Mouse (Mus musculus) ES-E14 (cell line): Measurements from ENCODE around the gene Eno2. TPM values are rescaled to one million over a fixed set of nuclear protein-coding genes. Genes with fewer than 3 reads are reported as not detected.

Source experiments
- DNase-seq: peaks from one replicate; pipeline ENCODE4 v3.0.0-alpha.2; 2013; ENCODE audit warnings: low read depth, low spot score
- H3K27ac ChIP-seq: 2 replicates; pipeline ENCODE4 v1.5.1; 2012; ENCODE audit warnings: low read depth, mild to moderate bottlenecking, low read length, moderate library complexity, mixed read lengths; ENCODE audit not compliant: poor library complexity, insufficient read depth, severe bottlenecking
- H3K36me3 ChIP-seq: 2 replicates; pipeline ENCODE4 v1.6.1; 2012; ENCODE audit warnings: mild to moderate bottlenecking, low read length, moderate library complexity, mixed read lengths; ENCODE audit not compliant: control insufficient read depth, poor library complexity, insufficient read depth, severe bottlenecking
- H3K4me1 ChIP-seq, 2 experiments: fragments of 150-350 bp in 1 of 2; sonication (generic) in 1 of 2; 2 replicates each; pipeline ENCODE4 v1.6.1; 2012; ENCODE audit warnings: low read length in 2 of 2, mild to moderate bottlenecking in 1 of 2, mixed read lengths in 1 of 2; ENCODE audit not compliant: control insufficient read depth in 2 of 2, insufficient read depth in 2 of 2, poor library complexity in 1 of 2
- H3K4me3 ChIP-seq, 2 experiments: fragments of 150-350 bp in 1 of 2; sonication (generic) in 1 of 2; 2 replicates each; pipeline ENCODE4 v1.5.1; 2012; ENCODE audit warnings: low read length in 2 of 2, low read depth in 1 of 2, mild to moderate bottlenecking in 1 of 2, mixed read lengths in 1 of 2; ENCODE audit not compliant: insufficient read depth in 1 of 2, poor library complexity in 1 of 2, severe bottlenecking in 1 of 2
- H3K9ac ChIP-seq: 2 replicates; pipeline ENCODE4 v1.6.1; 2012; ENCODE audit warnings: low read depth, mild to moderate bottlenecking, low read length, mixed read lengths; ENCODE audit not compliant: poor library complexity, insufficient read depth, severe bottlenecking
- H3K9me3 ChIP-seq: fragments of 150-350 bp; sonication (generic); 2 replicates; pipeline ENCODE4 v1.6.1; 2012; ENCODE audit warnings: low read depth, mild to moderate bottlenecking, low read length; ENCODE audit not compliant: control insufficient read depth, insufficient read depth
- CHD2 ChIP-seq: IDR thresholded peaks from 2 replicates; pipeline ENCODE4 v1.6.1; 2014; ENCODE audit warnings: mild to moderate bottlenecking, low read depth, low read length, inconsistent platforms
- HCFC1 ChIP-seq: IDR thresholded peaks from 2 replicates; pipeline ENCODE4 v1.6.1; 2012; ENCODE audit warnings: low read length, inconsistent platforms, borderline replicate concordance; ENCODE audit not compliant: insufficient read depth
- MAFK ChIP-seq: IDR thresholded peaks from 2 replicates; pipeline ENCODE4 v1.6.1; 2014; ENCODE audit warnings: mild to moderate bottlenecking, low read depth, low read length, inconsistent platforms; ENCODE audit not compliant: insufficient read depth
- ZC3H11A ChIP-seq: IDR thresholded peaks from 2 replicates; pipeline ENCODE4 v1.6.1; 2012; ENCODE audit warnings: low read depth, mild to moderate bottlenecking, inconsistent platforms, low read length, borderline replicate concordance
- ZNF384 ChIP-seq: IDR thresholded peaks from 2 replicates; pipeline ENCODE4 v1.6.1; 2012; ENCODE audit warnings: low read depth, low read length, inconsistent platforms
- in situ Hi-C, 2 experiments: fragments of 600-800 bp; cut with MboI; formaldehyde crosslinking; loops; one replicate each; pipeline ENCODE4 v1.15.1; 2025; ENCODE audit warnings: low sequenced_read_pairs in 2 of 2, inconsistent platforms in 1 of 2; ENCODE audit not compliant: unreplicated experiment in 2 of 2
- total RNA-seq: library from RNA; depleted of rRNA; stranded (reverse); fragments of 300-350 nt; gene quantifications from 2 replicates; pipeline ENCODE4 v1.2.3, GENCODE M21; 2012

The Eno2 gene
- total RNA-seq, 1 experiment = 10.1 TPM

- Histone ChIP-seq H3K4me1 (peaks cover 0 to 13% of the 10 kb centered on the region in 2 experiments; a peak in 1 of 4 replicates), H3K4me3 (no peak overlapping the region), H3K9me3 (no peaks in the 10 kb centered on the region), H3K9ac (no peak overlapping the region), H3K27ac (no peak overlapping the region), H3K36me3 (peaks cover 61% of the 10 kb centered on the region)
- DNase-seq = no peak
- in situ Hi-C loops = no loop called here
- no peak for TF ChIP-seq CHD2
- TF ChIP-seq ZNF384 = no peak
- no peak for TF ChIP-seq HCFC1
- no peak for TF ChIP-seq MAFK
- no peak for TF ChIP-seq ZC3H11A
Observed at GRCm38 (mm10) chr6:124816611-124817010, 47.1 kb upstream of the Eno2 start.

- TF ChIP-seq ZC3H11A (no peak), ZNF384 (no peak), CHD2 (no peak), HCFC1 (no peak), MAFK (no peak)
- no peak overlapping the region for H3K4me3 ChIP-seq
- H3K27ac ChIP-seq = no peak overlapping the region
- in situ Hi-C loops = no loop called here
- H3K9ac ChIP-seq = no peak overlapping the region
- no peaks in the 10 kb centered on the region for H3K9me3 ChIP-seq
- DNase-seq = no peak
- peaks cover 0 to 17% of the 10 kb centered on the region in 2 experiments; a peak in 1 of 4 replicates for H3K4me1 ChIP-seq
- H3K36me3 ChIP-seq = peaks cover 60% of the 10 kb centered on the region
Observed at GRCm38 (mm10) chr6:124814858-124815774, 45.6 kb upstream of the Eno2 start.

- no peaks in the 10 kb centered on the region for H3K9me3 ChIP-seq
- H3K4me1 ChIP-seq = peaks cover 0 to 20% of the 10 kb centered on the region in 2 experiments; a peak in 1 of 4 replicates
- DNase-seq = no peak
- peaks cover 54% of the 10 kb centered on the region for H3K36me3 ChIP-seq
- H3K4me3 ChIP-seq = peak overlapping the region in 1 of 2 experiments; percentile 83; a peak in 2 of 4 replicates
- H3K27ac ChIP-seq = no peak overlapping the region
- TF ChIP-seq ZC3H11A = no peak
- TF ChIP-seq HCFC1 = no peak
- TF ChIP-seq ZNF384 = no peak
- TF ChIP-seq MAFK = no peak
- no peak for TF ChIP-seq CHD2
- in situ Hi-C loops = no loop called here
- H3K9ac ChIP-seq = no peak overlapping the region
Observed at GRCm38 (mm10) chr6:124814448-124814847, 45.0 kb upstream of the Eno2 start.

GRCm38 (mm10) chr6:124813933-124814332 lies 44.5 kb upstream of the Eno2 start, which contains the start of gene Tpi1:
Gene Tpi1 (minus strand): TSS chr6:124814296.
- Histone ChIP-seq H3K4me3 (peak within 1 kb of the TSS; percentile 83 to 85), H3K4me1 (peaks cover 0 to 20% of the 10 kb centered on the region in 2 experiments; a peak in 1 of 4 replicates), H3K27ac (peak within 1 kb of the TSS; percentile 54; the same call in 1 of the 2 replicates), H3K9me3 (no peaks in the 10 kb centered on the region), H3K36me3 (peaks cover 54% of the 10 kb centered on the region), H3K9ac (peak within 1 kb of the TSS; percentile 88)
- no peak for TF ChIP-seq MAFK
- no peak for TF ChIP-seq CHD2
- no peak for TF ChIP-seq HCFC1
- no peak for TF ChIP-seq ZNF384
- no peak for TF ChIP-seq ZC3H11A
- DNase-seq = peak; percentile 85
- in situ Hi-C loops = no loop called here
